Mouse (Mus musculus) right cerebral cortex, adult 18-20 months (tissue): ENCODE results near the gene Nprl3.
A peak's percentile ranks its signal among the peaks of the same experiment; 100 is the strongest.

Experiments used
- DNase-seq: peaks from one replicate; pipeline ENCODE4 v3.0.0; 2022; ENCODE audit warnings: mixed read lengths

Nprl3 gene

GRCm38 (mm10) chr11:32194626-32195025 is 72.9 kb downstream of the Nprl3 start:
- DNase-seq: no peak

DNA sequence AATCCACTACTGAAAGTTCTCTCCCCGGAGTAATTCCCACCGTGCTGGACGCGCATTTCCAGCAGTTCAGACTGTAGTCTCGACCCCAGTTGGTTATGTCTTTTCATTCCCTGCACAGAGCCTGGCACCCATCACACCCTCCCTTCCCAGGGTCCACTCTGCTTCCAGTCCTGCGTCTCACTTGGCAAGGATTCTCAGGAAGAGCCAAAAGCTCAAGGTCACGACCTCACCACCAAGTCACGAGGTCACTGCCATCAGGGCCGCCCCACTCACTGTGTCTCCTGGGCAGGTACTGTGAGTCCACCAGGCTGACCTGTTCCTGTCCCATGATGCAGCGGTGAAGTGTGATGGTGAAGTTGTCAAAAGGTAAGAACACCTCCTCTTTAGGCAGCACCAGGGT is 73.4 kb downstream of the Nprl3 start:
- no peak for DNase-seq

DNA sequence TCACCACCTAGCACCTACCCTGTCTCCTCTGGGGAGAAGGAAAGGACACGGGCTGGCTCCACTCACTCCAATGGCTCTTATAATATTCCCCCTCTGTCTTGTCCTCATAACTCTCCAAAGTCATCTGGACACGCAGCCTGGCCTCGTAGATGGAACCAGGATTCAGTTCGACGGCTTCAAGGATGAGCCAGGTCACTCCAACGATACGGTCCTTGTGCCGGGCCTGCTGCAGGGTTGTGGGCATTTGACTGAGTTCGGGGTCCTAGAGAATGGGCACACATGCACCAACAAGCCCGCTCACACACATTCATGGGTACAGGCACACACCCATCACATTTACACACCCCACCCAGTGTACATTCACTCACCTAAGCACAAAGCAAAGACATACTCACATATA is 74.4 kb downstream of the Nprl3 start:
- no peak for DNase-seq

GRCm38 (mm10) chr11:32190603-32191110 is 76.8 kb downstream of the Nprl3 start:
- DNase-seq: no peak

DNA sequence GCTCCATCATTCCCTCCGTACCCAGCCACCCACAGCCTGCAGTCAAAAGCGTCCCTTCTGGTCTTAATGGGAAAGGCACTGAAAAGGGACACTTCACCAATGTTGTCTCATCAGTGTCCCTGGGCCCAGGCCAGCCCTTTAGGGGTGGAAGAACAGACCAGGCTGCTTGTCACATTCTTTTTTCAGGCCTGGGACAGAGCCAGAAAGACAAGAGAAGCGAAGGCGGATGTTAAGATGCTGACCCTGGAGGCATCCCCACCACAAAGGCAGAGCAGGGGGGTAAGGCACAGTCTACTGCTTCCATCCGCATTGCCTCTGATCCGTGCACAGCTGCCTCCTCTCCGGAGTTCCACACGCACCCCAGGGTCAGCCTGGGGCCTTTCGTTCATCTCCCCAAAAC is 77.4 kb downstream of the Nprl3 start:
- DNase-seq: no peak

DNA sequence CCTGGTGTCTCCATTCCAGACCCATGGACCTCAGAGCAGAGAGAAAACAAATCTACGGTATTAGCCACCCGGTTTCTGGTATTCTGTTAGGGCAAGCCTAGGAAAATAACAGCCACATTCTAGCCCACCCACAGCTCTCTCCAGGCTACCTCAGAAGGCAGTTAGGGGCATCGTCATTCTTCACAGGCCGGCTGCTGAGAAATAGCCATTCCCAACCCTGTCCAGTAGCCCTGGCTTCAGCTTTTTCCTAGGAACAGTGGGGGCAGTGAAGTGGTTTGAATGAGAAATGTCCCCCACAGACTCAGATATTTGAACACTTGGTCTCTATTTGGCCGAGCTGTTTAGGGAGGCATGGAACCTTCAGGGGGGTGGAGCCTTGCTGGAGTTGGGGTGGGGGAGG is 78.1 kb downstream of the Nprl3 start:
- DNase-seq: no peak

- DNase-seq: no peak
Measured at GRCm38 (mm10) chr11:32188881-32189280, 78.6 kb downstream of the Nprl3 start.

GRCm38 (mm10) chr11:32187256-32187655 is 80.3 kb downstream of the Nprl3 start:
- DNase-seq: no peak

GRCm38 (mm10) chr11:32186031-32186430 is 81.5 kb downstream of the Nprl3 start:
- no peak for DNase-seq

DNA sequence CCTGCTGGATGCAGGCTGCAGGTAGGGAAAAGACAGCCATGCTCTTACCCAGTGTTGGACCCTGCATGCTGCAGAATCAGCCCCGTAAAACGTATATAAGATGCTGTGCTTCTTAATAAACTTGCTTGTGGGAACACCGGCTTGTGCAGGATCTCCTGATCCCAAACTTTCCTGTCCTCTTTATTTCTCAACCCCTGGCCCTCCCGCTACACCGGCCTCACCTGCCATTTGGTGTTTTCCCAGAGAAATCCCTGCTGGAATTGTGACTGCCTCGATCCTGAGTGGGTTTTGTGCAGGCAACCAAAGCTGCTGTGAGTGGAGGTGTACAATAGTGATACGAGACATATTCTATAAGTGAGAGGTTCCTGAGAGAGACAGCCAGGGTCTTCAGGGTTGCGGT is 83.0 kb downstream of the Nprl3 start:
- no peak for DNase-seq

- peak; percentile 81 for DNase-seq
Measured at GRCm38 (mm10) chr11:32181973-32182868, 85.3 kb downstream of the Nprl3 start.

- DNase-seq: no peak
Measured at GRCm38 (mm10) chr11:32181246-32181645, 86.3 kb downstream of the Nprl3 start.

GRCm38 (mm10) chr11:32178506-32178905 is 89.0 kb downstream of the Nprl3 start:
- DNase-seq: no peak
